Mouse (Mus musculus) kidney, embryonic 15.5 days (tissue): ENCODE data around the gene Cxcr2. TPM values are rescaled to one million over a fixed set of nuclear protein-coding genes. Genes with fewer than 3 reads are reported as not detected.
"Not testable (repeated sequence)": the region's sequence is repeated elsewhere in the genome, so short reads cannot be mapped to it uniquely, and the experiment has no call there.

Experiments
- ATAC-seq: fragments of 200-750 bp; cut with Nextera tagmentation; replicated peaks from 2 replicates; pipeline ENCODE4 v1.8.0; 2017; ENCODE audit warnings: moderate TSS enrichment; ENCODE audit not compliant: low FRiP score
- H3K27ac ChIP-seq: fragments of 300-500 bp; sonication (generic); 2 replicates; pipeline ENCODE4 v1.5.1; 2015; ENCODE audit warnings: mild to moderate bottlenecking, inconsistent platforms
- H3K27me3 ChIP-seq: fragments of 300-500 bp; sonication (generic); 2 replicates; pipeline ENCODE4 v1.6.1; 2015; ENCODE audit warnings: inconsistent platforms
- H3K36me3 ChIP-seq: fragments of 300-500 bp; sonication (generic); 2 replicates; pipeline ENCODE4 v1.6.1; 2015; ENCODE audit warnings: inconsistent platforms
- H3K4me1 ChIP-seq: fragments of 300-500 bp; sonication (generic); 2 replicates; pipeline ENCODE4 v1.6.1; 2015; ENCODE audit warnings: inconsistent platforms
- H3K4me2 ChIP-seq: fragments of 300-500 bp; sonication (generic); 2 replicates; pipeline ENCODE4 v1.6.1; 2015; ENCODE audit warnings: moderate library complexity, mild to moderate bottlenecking, inconsistent platforms
- H3K4me3 ChIP-seq: fragments of 300-500 bp; sonication (generic); replicated peaks from 2 replicates; pipeline ENCODE4 v1.5.1; 2015; ENCODE audit warnings: mild to moderate bottlenecking, inconsistent platforms
- H3K9ac ChIP-seq: fragments of 300-500 bp; sonication (generic); 2 replicates; pipeline ENCODE4 v1.6.1; 2015; ENCODE audit warnings: mild to moderate bottlenecking, inconsistent platforms
- H3K9me3 ChIP-seq: fragments of 300-500 bp; sonication (generic); replicated peaks from 2 replicates; pipeline ENCODE4 v1.6.1; 2016; ENCODE audit warnings: inconsistent platforms
- WGBS: fragments of 180-500 bp; shearing (Covaris S2); methylation state at CpG from one replicate; pipeline ENCODE4 v1.1.7; 2015; ENCODE audit warnings: mixed read lengths; 5-methylcytosine and 5-hydroxymethylcytosine counted together
- polyA plus RNA-seq: library from polyadenylated mRNA; unstranded; fragments of >200 nt; fragmentation: Nextera tagmentation; extraction: Ambion mirVana; gene quantifications from 2 replicates; pipeline ENCODE4 v1.2.1, GENCODE M21; 2015

Gene Cxcr2
- polyA plus RNA-seq, 1 experiment from 2014 or later, result 0.16 TPM

DNA sequence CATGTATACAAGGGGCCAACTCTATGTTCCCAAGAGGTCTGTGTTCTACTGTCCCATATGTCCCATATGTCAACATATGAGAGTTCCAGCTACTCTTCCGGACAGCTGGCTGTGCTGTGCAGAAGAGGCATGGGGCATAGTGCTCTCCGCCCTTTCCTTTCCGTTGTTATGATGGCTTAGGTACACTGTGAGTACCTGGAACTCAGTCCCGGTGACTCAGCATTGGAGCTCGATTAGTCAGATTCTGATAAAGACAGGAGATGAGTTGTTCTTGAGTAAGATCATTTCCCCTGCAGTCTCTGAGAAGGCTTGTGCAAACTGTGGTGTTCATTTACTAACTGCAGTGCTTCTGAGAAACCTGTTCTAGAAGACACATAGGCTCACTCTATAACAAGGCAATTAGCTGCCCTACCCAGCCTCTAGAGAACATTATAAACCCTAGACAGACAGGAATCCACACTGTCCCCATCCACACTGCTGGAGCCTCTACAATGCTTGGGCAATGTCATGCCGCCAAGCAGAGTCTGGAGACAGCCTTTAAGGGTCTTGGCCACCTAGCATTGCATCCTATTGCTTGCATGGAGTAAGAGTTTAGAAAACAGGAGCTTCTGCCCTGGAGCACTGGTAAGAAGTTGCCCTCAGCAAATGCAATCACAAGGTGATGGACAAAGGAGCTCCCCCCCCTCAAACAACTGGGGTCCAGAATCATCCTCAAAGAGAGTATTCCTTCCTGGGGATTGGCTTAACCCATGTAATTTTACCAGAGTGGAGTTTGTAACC is 4.5 kb upstream of the Cxcr2 start:
- WGBS, result 83% methylated on average over 6 of the region's 6 CpGs
- H3K4me1 ChIP-seq, result no peaks in the 10 kb centered on the region

DNA sequence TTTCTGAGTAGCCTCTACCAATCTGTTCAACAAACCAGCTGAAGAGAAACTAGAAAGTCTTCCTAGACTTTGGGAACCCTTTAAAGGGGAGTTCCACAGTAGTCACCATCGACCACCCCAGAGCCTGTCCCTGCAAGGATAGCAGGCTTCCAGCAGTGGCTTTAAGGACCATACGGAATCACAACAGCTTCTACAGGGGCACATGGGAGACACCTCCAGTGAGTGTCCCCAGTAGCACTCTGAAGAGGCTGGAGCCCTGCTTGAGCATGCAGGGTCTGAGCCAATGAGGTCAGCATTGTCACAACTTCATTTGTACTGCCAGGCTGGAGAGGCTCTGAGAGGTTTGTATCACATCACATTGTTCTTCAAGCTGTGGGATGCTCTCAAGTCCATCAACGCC is 3.7 kb upstream of the Cxcr2 start:
- H3K36me3 ChIP-seq, result no peaks in the 10 kb centered on the region

More for the DNA sequence above, 4.5 kb upstream of the Cxcr2 start:
- Histone ChIP-seq H3K27ac (no peak overlapping the region), H3K9ac (no peak overlapping the region), H3K4me2 (no peak overlapping the region), H3K27me3 (no peaks in the 10 kb centered on the region), H3K36me3 (no peaks in the 10 kb centered on the region), H3K4me3 (no peak overlapping the region), H3K9me3 (no peaks in the 10 kb centered on the region)
- ATAC-seq, result no peak

DNA sequence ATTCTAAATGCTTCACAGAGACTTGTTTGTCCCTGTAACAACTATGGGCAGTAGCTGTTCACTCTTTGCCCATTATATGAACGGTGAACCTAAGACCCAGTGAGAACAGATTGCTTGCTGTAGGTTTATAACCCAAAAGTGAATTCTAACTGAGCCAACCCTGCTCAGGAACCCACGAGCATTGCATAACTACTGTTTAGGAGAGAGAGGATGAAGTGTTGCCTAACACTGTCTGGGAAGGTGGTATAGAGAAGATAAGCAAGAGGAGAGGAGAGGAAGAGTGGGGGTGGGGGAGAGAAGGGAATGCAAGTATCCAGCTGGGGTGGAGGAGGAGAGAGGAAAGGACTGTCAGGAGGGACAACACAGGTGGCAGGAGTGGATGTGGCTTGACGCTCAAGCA is 2.7 kb upstream of the Cxcr2 start:
- no peaks in the 10 kb centered on the region for H3K36me3 ChIP-seq
- no peak overlapping the region for H3K4me2 ChIP-seq
- H3K4me1 ChIP-seq, result no peaks in the 10 kb centered on the region
- no peak overlapping the region for H3K9ac ChIP-seq
- H3K9me3 ChIP-seq, result no peaks in the 10 kb centered on the region
- H3K4me3 ChIP-seq, result no peak overlapping the region
- H3K27ac ChIP-seq, result no peak overlapping the region
- WGBS, result 79% methylated on average over 3 of the region's 3 CpGs
- no peak for ATAC-seq
- H3K27me3 ChIP-seq, result no peaks in the 10 kb centered on the region

More for the DNA sequence above, 3.7 kb upstream of the Cxcr2 start:
- H3K27ac ChIP-seq, result no peak overlapping the region
- H3K4me3 ChIP-seq, result no peak overlapping the region
- no peaks in the 10 kb centered on the region for H3K4me1 ChIP-seq
- ATAC-seq, result no peak
- H3K9me3 ChIP-seq, result no peaks in the 10 kb centered on the region
- no peaks in the 10 kb centered on the region for H3K27me3 ChIP-seq
- 80% methylated on average over 3 of the region's 3 CpGs for WGBS
- H3K4me2 ChIP-seq, result no peak overlapping the region
- no peak overlapping the region for H3K9ac ChIP-seq

DNA sequence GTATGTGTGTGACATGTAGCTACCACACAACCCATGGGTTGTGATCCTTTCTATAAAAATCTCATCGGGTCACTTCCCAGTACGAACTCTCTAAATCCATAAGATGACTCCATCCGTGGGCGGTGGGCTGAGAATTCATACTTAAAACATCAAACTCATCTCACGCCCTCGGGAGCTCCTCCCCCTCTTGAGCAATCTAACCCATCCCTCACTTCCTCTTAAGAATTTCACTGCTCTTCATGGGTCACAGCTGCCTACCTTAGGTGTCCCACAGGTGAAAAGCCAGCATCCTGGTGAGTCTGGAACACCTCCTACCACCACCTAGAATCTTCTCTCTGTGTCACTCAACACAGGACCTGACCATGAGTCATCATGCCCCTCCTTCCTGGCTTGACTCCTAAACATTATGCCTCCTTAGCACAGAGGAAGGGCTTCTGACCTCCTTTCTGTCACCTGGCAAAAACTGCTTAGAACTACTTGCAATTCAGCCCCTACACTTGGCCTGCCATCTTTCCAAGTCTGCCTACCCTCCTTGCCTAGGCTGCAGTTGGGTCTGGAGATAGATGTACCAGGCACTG is 1.7 kb downstream of the Cxcr2 start:
- no peaks in the 10 kb centered on the region for H3K4me1 ChIP-seq
- no peak overlapping the region for H3K27ac ChIP-seq
- 78% methylated on average over 6 of the region's 6 CpGs for WGBS
- H3K4me2 ChIP-seq, result no peak overlapping the region
- H3K36me3 ChIP-seq, result no peaks in the 10 kb centered on the region
- no peak for ATAC-seq
- no peaks in the 10 kb centered on the region for H3K9me3 ChIP-seq
- no peaks in the 10 kb centered on the region for H3K27me3 ChIP-seq
- H3K4me3 ChIP-seq, result no peak overlapping the region
- no peak overlapping the region for H3K9ac ChIP-seq

DNA sequence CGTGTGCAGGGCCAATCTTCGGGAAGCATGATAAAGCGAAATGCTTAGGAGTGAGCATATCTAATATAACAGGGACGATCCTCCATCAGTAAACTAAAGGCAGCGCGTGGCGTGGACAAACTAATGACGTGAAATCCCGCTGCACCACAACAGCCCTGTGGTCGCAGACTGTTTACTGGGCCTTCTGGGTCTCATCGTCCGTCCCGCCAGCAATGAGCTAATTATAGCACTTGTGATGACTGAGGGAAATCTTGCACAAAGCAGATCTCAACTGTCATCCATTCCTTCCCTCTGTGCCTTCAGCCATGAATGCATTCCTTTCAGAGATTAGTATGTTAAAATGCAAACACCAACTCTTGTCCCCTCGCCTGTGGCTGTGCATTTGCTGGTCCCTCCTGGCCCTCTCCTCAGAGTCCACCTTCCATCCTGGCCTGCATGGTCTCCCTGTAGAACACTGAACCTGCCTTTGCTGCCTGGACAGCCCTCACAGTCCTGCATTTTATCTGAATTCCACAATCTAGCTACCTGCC is 2.7 kb downstream of the Cxcr2 start:
- Histone ChIP-seq H3K4me2 (no peak overlapping the region), H3K9ac (no peak overlapping the region), H3K4me3 (no peak overlapping the region), H3K27me3 (no peaks in the 10 kb centered on the region), H3K27ac (no peak overlapping the region), H3K9me3 (no peaks in the 10 kb centered on the region), H3K4me1 (no peaks in the 10 kb centered on the region), H3K36me3 (no peaks in the 10 kb centered on the region)
- 82% methylated on average over 14 of the region's 14 CpGs for WGBS
- no peak for ATAC-seq

DNA sequence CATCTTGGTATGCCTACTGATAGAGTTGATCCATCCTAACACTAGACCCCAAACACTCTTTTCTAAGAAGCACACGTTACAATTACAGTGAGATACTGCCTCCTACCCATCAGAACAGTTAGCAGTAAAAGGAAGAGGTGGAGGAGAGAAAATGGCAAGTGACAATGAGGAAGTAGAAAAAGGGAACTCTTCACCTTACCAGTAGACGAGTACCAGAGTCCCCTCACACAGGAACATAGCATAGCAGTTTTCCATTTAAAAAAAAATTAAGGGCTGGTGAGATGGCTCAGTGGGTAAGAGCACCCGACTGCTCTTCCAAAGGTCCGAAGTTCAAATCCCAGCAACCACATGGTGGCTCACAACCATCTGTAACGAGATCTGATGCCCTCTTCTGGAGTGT is 5.8 kb downstream of the Cxcr2 start:
- H3K4me1 ChIP-seq, H3K36me3 ChIP-seq, H3K9me3 ChIP-seq, H3K4me2 ChIP-seq, H3K27ac ChIP-seq, ATAC-seq, H3K4me3 ChIP-seq, H3K9ac ChIP-seq, H3K27me3 ChIP-seq: not testable (repeated sequence)
- 87% methylated on average over 5 of the region's 5 CpGs for WGBS

DNA sequence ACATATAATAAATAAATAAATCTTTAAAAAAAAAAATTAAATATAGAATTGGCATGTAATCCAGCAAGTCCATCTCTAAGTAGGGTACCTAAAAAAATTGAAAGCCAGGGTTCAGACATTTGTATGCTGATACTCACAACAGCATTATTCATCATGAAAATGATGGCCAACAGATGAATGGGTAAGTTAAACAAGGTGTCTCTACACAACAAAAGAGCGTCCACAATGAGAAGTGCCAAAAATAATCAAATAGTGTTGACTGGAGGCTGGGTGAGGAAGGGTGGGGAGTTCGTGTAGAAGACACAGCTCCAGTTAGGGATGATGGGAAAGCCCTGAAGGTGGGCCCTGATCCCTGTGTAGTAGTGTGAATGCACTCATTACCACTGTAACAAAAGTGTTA is 6.2 kb downstream of the Cxcr2 start:
- H3K4me2 ChIP-seq, result no peak overlapping the region
- no peaks in the 10 kb centered on the region for H3K9me3 ChIP-seq
- 71% methylated on average over 2 of the region's 2 CpGs for WGBS
- H3K9ac ChIP-seq, result no peak overlapping the region
- H3K27me3 ChIP-seq, result no peaks in the 10 kb centered on the region
- H3K36me3 ChIP-seq, result no peaks in the 10 kb centered on the region
- H3K27ac ChIP-seq, result no peak overlapping the region
- no peak overlapping the region for H3K4me3 ChIP-seq
- H3K4me1 ChIP-seq, result no peaks in the 10 kb centered on the region
- no peak for ATAC-seq

DNA sequence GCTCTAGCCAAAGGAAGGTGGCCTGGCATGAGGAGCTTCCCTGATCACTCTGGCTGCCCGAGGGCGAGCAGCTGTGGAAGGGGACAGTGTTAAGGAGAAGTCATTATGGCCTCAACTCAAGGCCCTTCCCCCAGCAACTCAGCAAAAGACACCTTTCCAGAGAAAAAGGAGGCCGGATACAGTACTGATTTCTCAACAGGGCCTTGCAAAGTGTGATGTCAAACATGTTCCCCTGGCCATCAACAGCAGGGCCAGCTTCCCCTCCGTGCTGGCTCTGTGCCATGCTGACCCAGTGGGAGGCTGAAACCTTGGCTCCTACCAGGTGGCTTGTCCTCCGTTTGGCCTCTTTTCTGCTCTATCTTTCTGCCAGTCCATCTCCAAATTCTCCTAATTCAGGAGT is 13.3 kb downstream of the Cxcr2 start:
- Histone ChIP-seq H3K4me1 (no peaks in the 10 kb centered on the region), H3K9ac (no peak overlapping the region), H3K4me2 (no peak overlapping the region), H3K9me3 (no peaks in the 10 kb centered on the region), H3K27me3 (no peaks in the 10 kb centered on the region), H3K27ac (no peak overlapping the region), H3K4me3 (no peak overlapping the region), H3K36me3 (no peaks in the 10 kb centered on the region)
- no peak for ATAC-seq
- 86% methylated on average over 5 of the region's 5 CpGs for WGBS

DNA sequence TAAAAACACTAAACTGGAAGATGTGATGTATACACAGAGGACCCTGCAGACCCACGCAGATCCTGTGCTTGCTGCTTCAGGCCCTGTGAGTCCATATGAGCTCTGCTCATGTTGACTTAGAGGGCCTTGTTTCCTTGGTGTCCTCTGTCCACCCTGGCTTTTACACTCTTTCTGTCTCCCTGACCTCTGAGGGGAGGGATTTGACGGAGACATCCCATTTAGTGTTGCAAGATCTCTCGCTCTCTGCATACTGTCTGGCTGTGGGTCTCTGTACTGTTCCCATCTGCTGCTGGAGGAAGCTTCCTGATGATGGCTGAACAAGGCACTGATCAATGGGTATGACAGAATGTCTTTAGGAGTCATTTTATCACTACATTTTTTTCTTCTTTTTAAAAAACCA is 15.9 kb downstream of the Cxcr2 start:
- Histone ChIP-seq H3K9ac (no peak overlapping the region), H3K36me3 (no peaks in the 10 kb centered on the region), H3K4me2 (no peak overlapping the region), H3K27ac (no peak overlapping the region), H3K4me1 (no peaks in the 10 kb centered on the region), H3K4me3 (no peak overlapping the region), H3K9me3 (no peaks in the 10 kb centered on the region), H3K27me3 (no peaks in the 10 kb centered on the region)
- ATAC-seq, result no peak
- WGBS, result 83% methylated on average over 3 of the region's 3 CpGs

DNA sequence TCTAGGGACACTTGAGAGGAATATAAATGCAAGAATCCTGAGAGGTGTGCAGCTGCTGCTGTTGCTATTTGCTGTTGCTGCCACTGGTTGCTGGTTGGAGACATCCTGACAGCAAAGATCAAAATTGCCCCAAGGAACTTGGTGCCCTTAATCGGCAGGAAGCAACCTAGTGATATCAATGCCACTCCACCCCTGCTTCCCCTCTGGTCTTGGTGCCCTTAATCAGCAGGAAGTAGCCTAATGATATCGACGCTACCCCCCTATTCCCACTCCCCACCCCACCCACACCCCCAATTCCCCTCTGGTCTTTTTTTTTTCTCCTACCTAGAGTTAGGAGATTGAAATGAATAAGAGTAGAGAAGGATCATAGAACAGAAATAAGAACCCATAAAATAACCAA is 18.9 kb downstream of the Cxcr2 start:
- no peak for ATAC-seq
- H3K9me3 ChIP-seq, result no peaks in the 10 kb centered on the region
- WGBS, result 62% methylated on average over 3 of the region's 3 CpGs
- H3K4me2 ChIP-seq, result no peak overlapping the region
- H3K27me3 ChIP-seq, result no peaks in the 10 kb centered on the region
- H3K4me1 ChIP-seq, result no peaks in the 10 kb centered on the region
- H3K4me3 ChIP-seq, result no peak overlapping the region
- no peaks in the 10 kb centered on the region for H3K36me3 ChIP-seq
- H3K27ac ChIP-seq, result no peak overlapping the region
- H3K9ac ChIP-seq, result no peak overlapping the region

DNA sequence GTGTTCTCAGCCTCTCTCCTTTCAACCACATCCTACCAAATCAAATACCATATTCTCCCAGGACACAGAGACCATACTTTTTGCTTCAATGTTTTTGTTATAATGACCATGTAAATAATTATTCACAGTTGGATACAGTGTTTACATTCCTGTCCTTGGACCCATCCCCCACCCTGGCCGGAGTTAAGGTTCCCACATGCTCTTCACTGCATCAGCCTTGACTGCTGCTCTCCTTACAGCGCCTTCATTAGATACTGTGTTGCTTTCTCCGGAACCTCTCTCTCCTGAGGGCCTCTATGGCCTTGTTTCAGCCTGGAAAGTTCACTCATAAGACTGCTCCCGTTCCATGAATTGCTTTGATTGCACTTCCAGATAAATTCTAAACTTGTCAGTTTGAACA is 21.9 kb downstream of the Cxcr2 start:
- Histone ChIP-seq H3K27ac (no peak overlapping the region), H3K4me1 (peaks cover 8% of the 10 kb centered on the region), H3K36me3 (no peaks in the 10 kb centered on the region), H3K27me3 (no peaks in the 10 kb centered on the region), H3K4me3 (no peak overlapping the region), H3K9me3 (no peaks in the 10 kb centered on the region), H3K9ac (no peak overlapping the region), H3K4me2 (no peak overlapping the region)
- ATAC-seq, result no peak
- WGBS, result 70% methylated on average over 4 of the region's 4 CpGs

DNA sequence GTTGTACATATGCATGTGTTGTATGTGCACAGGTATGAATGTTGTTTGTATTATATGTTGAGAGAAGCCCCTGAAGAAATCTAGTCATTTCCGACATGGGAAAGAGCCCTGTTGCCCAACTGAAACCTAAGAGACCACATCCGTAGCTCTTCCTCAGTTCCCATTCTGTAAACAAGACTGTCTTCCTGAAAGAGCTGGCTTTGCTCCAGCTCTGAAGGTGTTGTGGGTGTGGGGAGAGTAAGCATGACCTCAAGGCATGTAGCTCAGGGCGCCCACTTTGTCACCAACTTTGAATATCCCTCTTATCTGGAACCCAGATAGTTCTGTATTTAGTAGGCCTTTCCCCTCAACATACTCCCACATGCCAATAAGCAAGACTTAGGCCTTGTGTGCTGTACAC is 24.8 kb downstream of the Cxcr2 start:
- H3K9ac ChIP-seq, result no peak overlapping the region
- H3K9me3 ChIP-seq, result no peaks in the 10 kb centered on the region
- H3K36me3 ChIP-seq, result no peaks in the 10 kb centered on the region
- H3K4me3 ChIP-seq, result no peak overlapping the region
- H3K4me2 ChIP-seq, result no peak overlapping the region
- ATAC-seq, result no peak
- H3K27me3 ChIP-seq, result no peaks in the 10 kb centered on the region
- H3K4me1 ChIP-seq, result peaks cover 11% of the 10 kb centered on the region
- no peak overlapping the region for H3K27ac ChIP-seq
- WGBS, result 78% methylated on average over 3 of the region's 3 CpGs
